Mouse (Mus musculus): ENCODE measurements around the gene Ccnt2.
"Not testable (repeated sequence)": the region's sequence is repeated elsewhere in the genome, so short reads cannot be mapped to it uniquely, and the experiment has no call there.

Gene Ccnt2

DNA sequence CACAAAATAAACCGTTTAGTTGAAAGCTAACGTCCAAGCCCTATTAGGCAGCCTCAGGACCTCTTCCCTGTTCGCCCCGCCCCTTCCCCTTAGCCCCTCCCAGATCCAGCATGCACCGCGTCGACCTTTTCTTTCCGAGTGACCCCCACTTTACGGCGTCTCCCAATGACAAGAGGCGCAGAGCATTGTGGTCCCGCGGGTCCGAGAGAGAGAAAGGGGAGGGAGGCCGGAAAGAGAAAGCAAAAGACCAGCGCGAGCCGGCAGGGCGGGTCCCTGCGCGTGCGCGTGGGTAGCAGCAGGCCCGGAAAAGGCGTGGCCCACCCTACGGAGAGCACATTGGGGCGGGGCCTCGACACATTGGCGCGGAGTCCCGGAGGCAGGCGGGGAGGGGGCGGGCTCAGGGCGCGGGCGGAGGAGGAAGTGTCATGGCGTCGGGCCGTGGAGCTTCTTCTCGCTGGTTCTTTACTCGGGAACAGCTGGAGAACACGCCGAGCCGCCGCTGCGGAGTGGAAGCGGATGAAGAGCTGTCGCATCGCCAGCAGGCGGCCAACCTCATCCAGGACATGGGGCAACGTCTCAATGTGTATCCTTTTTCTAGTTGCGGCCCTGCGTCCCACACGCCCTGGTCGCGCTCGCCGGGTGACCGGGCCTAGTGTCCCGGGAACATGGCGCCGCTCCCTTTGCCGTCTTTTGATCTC, at the start of gene Ccnt2:
Gene Ccnt2 (plus strand): TSS at position 362 of the 698 bp plus-strand sequence.
- peak; percentile 100 for DNase-seq

DNA sequence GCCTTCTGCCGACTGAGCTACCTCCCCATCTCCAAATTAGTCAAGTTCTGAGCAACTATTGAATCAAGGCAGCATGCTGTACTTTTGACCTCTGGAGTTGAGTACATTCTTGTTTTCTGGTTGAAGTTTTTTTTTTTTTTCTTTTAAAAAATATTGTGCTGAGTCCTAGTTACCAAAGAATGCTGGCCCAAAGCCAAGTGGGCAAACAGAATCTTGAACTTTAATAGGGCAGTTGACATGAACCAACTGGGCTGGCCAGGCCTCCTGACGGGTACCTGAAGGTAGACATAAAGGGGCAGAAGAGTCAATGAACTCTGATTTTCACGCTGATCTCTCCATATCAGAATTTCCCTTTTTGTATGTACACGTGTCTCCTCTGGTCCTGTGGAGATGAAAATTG, 44.9 kb upstream of the Ccnt2 start, which contains the start of gene Acmsd:
Gene Acmsd (plus strand): TSS at position 318 of the 400 bp plus-strand sequence.
- no peak for DNase-seq

DNA sequence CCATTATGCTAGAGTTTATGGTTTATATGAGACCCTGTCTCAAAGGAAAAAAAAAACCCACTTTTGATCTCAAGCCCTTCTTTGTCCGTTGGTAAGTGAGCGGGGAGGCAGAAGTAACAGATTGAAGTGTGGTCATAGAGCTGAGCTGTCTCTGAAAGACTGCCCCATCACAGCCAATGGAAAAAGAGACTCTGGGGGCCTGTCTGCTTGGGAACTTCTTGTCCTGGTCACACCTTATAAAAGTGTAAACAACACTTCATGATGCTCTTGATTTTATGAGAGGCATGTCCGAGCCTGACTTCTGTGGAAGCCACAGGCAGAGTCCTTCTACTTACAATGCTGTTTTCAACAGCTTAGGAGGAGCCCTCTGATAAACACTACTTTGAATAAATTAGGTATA, 42.9 kb upstream of the Ccnt2 start:
- DNase-seq, result no peak

DNA sequence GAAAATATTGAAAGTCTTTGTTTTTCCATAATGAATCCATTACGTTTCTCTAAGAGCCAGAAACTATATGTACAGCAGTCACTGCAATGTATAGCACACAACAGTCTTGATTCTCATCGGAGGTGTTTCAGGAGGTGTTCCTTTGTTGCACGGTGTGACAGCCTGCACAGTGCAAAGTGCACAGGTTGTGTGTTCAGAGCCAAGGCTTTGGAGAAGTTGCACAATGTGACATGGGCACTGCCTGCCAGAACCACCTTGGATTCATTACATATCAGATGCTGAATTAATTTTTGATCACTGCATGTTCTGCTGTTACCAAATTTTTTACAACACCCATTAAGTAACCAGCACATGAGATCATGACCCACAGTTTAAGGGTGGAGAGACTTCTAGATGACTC, 41.5 kb upstream of the Ccnt2 start:
- no peak for DNase-seq

DNA sequence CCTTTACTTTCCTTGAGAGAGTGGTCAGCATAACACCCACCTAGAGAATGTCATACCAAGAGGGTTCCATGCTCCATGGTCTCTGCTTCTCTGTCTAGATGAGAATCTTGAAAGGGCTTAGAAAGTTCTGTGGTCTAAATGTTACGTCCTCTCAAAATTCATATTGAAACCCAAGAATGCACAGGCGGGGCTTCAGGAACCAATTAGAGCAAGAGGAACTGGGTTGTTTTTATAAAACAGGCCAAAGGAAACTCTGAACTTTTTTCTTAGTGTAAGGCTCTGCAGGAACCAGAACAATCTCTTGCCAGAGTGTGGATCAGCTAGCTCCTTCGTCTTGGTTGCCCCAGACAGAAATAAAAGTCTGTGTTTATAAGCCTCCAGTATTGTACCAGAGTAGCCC, 41.1 kb upstream of the Ccnt2 start:
- no peak for DNase-seq

DNA sequence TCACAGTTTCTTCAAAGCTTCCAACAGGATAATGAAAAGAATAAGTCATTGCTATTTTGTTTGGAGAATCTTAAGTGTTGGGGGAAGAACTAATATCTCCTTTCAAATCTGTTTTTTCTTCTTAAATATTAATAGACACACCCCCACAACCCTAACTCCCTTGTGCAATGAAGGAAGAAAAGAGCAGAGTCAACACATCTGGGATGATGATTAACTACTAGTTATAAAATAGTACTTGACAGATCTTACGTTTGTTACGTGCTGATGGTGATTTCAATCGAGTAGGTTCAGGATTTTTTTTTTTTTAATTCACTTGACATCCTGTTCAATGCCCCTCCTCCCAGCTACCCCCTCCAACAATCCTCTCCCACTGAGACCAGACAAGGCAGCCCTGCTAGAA, 38.6 kb upstream of the Ccnt2 start:
- no peak for DNase-seq

DNA sequence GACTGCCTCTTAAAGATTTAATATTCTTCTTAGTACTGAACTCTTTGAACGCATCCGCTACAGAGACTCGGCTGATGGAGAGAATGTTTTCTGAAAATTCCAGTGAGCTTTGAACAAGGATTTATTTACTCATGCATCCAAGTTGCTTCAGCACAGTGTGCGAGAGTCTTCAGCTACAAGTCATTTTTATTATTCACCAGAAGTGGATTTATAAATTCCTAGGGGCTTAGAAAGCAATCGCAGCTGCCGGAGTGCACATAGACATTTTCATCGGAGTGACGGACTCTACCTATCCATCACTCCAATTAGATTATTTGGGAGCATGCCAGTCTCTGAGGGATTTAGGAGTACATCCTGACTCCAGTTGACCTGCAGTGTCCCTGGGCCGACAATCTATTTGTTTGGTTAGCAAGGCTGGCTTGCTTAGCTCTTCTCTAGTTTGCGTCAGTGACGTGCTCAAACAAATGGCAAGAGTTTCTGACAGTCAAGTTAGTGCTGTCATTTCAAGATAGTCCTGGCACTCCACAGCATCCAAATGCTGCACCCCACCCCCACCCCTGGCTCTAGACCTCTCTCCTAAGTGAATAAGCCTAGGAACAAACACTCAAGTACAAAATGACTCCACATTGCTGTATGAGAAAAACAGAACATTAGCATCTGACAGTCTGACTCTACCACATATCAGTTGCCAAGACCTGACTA, 23.4 kb upstream of the Ccnt2 start:
- no peak for DNase-seq

DNA sequence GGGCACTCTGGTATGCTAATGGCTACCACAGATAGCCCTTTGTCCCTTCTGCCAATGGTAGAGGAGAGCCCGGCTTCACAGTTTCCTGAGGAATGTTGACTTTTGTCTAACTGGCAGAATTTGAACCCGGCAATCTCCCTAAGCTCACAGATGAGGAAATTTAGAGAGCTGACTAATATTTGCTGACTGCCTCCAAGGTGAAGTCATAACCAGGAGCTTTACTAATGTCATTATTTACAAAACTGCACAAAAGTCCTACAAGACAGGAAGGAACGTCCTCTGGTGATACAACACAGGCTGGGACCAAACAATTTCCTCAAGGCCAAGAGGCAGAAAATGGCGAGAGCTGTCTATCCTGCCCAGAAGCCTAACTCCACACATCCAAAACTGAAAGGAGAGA, 18.2 kb upstream of the Ccnt2 start:
- DNase-seq, result no peak

DNA sequence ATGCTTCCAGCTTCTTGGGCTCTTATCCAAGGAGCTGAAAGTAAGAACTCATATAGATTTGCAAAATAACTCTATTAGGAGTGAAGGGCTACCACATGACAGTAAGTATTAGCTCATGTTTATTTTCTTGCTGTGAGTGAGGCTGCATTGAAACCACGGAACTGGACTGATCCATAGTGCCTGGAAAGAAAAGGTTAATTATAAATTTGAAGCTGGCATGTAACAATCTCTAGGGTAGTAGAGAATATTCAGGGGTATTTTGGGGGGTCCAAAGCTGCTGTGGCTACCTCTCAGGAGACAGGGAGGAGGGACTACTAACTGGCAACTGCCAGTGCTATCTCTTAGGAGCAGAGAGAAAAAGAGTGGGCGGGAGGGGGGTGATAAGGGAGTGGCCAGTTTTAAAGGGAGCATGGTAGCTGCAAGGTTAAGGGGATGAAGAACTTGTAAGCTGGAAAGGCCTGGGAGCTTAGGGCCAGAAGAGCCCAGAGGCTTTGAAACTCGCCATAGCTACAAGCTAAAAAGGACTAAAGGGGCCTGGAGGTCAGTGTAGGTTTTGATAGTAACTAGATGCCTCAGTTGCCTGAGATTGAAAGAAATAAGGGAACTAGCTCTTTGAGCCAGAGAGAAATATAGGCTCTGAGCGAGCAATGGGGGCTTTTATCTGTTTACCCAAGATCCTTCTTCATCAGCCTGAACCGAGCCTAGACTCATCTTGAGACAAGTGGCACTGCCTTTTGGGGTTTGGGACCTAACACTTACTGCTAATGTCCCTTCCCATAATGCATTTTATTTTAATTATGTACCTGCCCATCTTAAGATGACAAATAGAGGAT, 17.4 kb upstream of the Ccnt2 start:
- no peak for DNase-seq

DNA sequence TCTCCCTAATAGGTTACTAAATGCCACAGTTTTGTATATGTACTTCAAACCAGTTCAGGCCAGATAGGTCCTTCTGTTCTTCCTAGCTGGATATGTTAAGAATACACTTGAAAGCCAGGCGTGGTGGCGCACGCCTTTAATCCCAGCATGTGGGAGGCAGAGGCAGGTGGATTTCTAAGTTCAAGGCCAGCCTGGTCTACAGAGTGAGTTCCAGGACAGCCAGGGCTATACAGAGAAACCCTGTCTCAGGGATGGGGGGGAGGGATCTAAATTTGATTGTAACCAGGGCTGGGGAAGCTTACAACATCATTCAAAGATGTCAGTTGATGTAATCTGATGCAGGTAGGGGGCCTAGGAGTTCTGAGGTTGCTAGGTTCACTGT, 16.8 kb upstream of the Ccnt2 start:
- not testable (repeated sequence) for DNase-seq

DNA sequence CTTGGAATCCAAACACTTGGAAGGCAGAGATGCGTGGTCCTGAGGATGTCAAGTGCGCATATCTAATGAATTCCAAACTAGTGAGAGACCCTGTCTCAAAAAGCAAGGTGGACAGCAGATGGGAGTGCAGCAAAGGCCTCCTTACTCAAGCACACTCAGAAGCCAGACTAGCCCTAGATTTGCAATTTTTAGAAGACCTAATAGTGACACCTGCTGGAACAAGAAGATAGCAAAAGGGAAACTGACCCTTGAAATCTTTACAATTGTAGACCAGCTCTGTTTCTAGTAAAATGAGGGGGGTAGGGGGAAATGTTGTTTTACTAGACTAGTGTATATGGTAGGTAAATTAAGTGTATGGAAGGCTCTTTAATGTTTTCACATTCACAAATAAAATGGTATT, 8.5 kb upstream of the Ccnt2 start:
- no peak for DNase-seq

DNA sequence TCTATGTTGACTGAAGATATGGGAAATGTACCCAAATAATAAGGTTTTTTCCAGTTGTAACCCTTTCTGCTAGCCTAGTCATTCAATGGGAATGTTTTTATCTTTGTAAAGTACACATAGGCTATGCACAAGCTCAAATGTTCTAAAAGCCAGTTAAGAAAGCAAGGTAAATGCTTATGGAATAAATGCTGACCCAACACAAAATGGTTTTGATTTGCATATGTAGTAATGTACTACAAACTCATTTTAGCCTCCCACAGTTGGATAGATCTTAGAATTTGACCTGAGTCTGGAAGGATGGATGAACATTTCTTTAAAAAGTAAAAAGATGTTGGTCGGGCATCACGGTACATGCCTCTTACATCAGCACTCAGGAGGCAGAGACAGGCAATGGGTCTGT, 7.2 kb upstream of the Ccnt2 start:
- no peak for DNase-seq

DNA sequence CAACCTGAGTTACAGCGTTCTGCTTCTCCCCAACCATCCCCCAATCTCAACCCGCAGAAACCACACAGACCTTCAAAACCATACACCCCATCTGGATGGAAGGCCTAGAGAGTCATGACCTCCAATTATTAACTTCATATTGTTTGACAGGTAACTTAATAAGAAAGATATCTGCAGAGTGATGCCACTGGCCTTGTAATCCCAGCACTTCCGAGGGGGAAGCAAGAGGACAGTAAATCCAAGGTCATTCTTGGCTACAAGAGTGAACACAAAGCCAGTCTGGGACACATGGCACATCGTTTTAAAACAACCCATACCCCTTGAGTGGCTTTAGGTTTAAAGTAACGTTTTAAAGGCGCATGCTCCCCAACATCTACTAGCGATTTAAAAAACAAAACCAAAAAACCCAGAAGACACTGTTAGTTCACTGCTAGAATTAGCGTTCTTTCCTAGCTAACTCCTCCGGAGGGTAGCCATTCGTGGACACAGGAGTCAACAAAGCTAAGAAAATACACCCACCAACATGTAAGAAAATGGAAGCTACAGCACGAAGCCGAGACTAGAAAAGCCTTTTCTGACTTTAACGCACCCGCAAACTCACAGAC, 664 bp upstream of the Ccnt2 start:
- no peak for DNase-seq

DNA sequence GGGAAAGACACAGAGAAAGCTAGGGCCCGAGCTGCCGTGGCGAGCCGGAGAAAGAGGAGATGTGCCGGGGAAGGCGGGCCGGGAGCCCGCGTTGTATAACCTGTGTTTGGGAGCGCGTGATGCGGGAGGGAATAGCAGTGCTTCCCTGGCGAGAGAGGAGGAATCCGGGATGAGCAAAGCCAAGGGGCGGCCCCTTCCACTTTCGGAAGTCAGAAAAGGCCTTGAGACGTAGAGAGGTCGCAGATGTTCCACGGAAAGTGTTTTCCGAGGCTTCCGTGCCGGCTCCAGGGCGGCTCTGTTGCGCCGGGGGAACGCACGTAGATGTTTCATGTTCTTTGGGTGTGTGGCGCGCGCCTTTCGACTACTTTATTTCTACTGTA, 527 bp downstream of the Ccnt2 start:
- DNase-seq, result no peak

DNA sequence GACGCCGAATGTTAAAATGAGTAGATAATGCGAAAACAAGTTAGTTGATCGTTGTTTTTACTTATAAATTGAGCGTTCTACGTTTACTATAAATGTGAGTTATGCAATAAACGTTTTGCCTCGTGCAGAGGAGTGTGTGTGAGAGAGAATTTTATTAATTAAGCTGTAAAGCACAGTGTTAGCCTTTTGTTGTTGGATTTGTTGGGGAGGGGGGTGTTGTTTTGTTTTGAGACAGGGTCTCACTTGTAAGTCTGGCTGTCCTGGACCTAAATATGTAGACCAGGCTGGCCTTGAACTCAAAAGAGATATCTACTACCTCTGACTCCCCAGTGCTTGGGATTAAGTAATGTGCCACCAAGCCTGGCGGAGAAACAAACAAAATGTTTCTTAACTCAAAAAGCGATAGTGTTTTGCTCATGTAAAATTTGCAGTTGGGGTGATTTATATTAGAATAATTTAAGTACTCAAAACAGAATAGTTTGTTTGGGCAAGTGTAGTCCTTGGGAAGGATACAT, 1.3 kb downstream of the Ccnt2 start:
- DNase-seq, result no peak

DNA sequence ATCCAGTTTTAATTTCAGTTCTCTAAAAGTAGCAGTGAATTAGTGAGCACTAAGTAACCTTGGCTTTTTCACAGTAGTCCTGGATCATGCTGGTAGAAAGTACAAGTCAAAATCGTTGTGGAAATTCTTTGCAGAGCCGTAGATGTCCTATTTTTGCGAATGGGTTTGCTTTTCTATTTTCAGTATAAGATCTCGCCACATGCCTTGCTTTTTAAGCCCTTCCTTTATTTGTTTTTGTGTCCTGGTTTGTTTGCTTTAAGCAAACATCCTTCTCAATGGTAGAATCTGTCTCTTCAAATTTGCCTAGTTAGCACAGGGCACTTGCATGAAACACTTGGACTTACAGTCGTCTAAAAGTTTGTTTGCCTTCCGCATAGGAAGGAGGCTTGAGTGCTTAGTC, 2.3 kb downstream of the Ccnt2 start:
- no peak for DNase-seq

DNA sequence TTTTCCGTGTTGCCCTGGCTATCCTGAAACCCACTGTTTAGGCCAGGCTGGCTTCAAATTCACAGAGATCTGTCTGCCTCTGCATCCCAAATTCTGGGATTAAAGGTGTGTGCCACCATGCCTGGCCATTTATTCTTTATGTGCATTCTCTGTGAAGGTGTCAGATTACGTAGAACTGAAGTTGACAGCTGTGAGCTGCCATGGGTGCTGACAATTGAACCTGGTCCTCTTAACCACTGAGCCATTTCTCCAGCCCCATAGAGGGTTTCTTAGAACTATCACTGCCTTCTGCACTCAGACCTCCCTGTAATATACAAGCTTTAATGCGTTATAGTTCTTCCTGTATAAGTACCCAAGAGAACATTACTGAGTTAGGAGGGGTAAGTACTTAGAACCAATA, 4.6 kb downstream of the Ccnt2 start:
- DNase-seq, result no peak

DNA sequence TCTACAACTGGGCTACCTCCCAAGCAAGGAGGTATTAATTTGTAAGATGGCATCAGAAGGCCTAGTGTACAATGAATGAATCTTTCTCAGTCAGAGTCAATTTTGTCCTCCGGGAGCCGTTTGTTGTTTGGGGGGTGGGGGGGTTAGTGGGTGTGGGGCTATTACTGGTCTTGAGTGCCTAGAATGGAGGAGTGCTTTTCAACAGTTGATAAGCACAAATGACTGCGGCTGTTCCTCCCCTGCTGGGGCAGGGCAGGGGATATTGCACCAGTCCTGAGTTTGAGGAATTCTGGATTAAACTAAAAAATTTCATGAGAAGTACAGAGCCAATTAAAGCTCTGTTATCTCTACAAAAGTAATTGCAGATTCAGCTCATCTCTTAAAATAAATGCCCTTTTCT, 6.2 kb downstream of the Ccnt2 start:
- no peak for DNase-seq

DNA sequence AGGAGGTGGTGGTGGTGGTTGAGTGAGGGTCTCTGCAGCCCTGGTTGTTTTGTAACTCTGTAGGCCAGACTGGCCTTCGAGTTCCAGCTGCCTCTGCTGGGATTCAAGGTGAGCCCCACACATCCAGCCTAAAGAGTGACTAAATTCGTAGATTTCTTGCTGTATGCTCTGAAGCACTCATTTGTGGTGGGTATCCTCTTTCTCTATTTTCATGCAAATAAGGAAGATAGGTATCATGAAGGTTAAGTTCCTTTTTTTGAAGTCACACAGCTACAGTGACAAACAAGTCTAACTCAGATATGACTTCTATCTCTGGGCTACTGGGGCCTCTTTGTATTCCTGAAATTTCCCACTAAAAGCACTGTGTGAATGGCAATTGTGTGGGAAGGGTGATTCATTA, 6.9 kb downstream of the Ccnt2 start:
- no peak for DNase-seq

DNA sequence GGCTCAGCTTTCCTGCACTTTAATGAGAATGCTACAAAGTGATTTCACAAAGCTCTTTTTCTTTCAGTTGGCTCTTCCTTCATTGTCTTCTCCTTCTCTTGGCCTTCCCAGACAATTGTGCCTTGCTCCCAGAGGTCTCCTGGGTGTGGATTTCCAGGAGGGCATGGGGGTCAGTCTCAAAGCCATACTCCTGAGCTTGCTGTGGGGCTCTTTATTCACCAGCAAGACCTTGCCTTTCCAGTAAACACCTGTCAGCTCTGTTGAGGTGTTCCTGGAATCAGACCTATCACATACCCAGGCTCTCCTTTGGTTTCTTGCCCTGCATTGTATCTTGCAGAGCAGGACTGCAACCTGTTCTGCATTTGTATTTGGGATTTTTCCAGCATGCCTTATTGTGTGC, 9.9 kb downstream of the Ccnt2 start:
- DNase-seq, result no peak

DNA sequence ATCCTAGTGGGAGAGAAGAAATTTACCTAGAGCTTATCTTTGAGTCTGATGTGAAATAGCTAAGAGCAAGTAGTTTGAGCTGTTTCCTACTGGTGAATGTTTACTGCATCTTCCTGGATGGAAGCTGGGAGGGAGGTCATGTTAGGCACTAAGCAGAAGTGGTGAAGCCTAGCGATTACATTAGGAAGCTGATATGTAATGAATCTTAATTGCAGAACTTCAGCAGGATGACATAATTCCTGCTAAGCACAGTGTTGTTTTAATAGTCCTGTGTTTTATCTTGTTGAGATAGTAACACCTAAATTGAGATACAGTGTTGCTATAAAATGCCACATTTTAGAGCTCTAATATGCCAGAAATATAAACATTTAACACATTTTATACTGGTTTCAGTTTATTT, 11.9 kb downstream of the Ccnt2 start:
- no peak for DNase-seq

DNA sequence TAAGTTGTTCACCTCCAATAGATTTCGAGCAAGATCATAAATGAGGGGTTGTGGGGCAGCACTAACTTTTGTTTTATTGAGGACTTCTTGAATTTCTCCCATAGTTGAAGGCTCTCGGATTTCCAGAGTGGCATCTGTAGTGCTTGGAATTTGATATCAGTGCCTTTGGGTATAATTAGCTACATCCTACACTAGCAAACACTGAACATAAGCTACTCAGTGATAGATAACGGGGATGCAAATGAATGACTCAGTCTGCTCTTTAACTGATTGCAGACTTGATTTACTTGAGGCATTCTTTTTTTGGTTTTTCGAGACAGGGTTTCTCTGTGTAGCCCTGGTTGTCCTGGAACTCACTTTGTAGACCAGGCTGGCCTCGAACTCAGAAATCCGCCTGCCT, 15.0 kb downstream of the Ccnt2 start:
- no peak for DNase-seq

DNA sequence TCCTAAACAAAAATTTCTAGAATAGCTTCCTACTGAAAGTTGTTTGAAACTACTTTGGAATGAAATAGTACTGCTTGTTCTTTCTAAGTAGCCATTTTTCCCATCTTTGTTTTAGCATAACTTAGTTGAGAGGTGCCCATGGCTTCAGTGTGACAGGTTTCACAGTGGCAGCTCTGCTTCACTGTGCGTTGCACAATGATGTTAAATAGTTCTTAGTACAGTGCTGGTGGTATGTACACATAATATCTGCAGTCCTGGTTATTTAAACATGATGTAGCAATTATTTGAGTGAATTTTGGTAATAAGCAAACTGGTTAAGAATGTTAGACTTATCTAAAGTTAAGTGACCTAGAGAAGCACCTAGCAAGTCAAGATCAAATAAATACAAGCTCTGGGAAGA, 19.5 kb downstream of the Ccnt2 start:
- DNase-seq, result no peak
